Mouse (Mus musculus) brain, embryonic 18.5 days (tissue): ENCODE results near the gene Bloc1s1.

ENCODE experiments used
- DNase-seq: peaks from one replicate; pipeline ENCODE4 v3.0.0-alpha.2; 2012; ENCODE audit warnings: low read depth, low spot score

The Bloc1s1 gene

DNA sequence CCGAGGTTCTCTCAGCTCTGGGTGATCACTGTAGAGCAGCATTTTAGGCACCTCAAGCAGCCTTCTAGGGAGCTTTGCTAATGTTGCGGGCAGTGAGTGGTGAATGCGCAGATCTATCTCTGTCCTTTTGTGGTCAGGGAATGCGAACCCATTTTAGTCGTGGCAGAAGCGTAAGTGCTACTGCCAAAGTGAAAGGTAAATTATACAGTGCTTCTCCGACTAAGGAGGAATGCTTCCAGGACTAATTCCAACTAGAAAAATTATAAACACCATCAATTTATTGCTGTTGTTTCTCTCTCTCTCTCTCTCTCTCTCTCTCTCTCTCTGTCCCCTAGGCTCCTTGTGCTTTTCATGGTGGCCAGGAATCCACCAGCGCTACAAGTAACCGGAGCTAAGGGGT lies at the start of gene Bloc1s1:
Bloc1s1 (minus strand) TSS at position 101 of the 400 bp plus-strand sequence.
- no peak for DNase-seq

DNA sequence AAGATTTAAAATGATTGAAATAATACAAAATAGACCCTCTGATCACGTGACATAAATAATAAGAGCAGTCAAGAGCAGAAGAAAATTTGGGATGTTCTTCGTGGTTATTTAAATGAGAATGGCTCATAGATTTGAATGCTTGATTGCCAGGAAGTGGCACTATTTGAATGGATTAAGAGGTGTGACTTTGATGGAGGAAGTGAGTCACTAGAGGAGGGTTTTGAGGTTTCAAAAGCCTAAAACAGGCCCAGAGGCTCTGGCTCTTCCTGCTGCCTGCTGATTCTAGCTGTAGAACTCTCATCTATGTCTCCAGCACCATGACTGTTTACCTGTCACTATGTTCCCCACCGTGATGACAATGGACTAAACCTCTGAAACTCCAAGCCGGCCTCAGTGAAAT lies 49.0 kb upstream of the Bloc1s1 start:
- no peak for DNase-seq

DNA sequence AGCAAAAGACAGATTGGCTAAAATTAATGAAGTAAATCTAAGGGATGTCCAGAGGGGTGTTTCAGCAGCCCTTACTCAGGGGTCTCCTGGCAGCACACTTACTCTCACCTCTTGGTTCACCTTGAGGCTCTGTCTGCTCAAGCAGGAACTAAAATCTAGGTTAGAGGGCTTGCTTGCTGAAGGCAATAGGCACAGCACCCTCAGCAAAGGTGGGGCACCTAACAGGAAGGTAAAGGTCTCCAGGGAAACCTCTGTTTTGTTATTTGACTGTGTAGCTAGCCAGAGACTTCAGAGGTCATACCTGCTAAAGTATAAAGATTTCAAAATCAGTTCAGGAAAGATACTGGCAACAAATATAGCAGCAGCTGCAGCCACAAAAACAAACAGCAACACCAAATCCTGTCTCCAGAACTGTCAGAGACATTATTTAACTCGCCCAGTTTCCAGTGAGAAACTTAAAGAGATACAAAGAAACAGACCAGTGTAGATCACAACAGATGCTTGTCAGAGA lies 47.0 kb upstream of the Bloc1s1 start:
- no peak for DNase-seq

DNA sequence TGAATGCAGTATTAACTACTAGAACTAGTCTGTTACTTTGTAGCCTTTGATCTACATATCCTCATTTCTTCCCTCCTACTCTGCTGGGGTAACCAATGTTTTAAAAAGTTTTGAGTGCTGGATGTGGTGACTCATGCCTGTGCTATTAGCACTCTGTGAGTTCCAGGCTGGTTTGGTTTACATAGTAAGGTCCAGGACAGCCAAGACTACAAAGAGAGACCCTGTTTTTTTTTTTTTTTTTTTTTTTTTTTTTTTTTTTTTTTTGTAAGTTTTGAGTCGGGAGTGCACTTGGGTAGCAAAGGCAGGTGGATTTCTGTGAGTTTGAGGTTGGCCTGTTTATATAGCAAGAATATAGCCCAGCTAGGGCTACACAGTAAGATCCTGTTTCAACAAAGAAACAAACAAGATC lies 44.5 kb upstream of the Bloc1s1 start:
- DNase-seq, result no peak

DNA sequence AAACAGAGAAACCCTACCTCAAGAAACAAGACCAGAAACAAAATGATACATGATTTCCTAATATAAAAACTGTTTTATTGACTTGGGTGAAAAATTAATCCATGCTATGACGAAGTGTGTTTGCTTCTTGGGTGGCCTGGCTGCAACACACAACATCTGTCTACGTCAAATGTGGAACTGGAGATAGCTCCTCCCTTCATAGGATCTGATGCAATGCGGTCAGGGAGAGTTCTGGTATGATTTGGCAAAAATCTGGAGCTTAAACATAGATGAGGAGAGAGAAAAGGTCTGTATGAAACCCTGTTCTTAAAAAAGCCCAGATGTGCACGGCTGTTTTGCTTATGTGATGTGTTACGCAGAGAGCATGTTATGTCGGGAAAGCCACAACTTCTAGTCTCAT lies 42.0 kb upstream of the Bloc1s1 start:
- DNase-seq, result no peak

DNA sequence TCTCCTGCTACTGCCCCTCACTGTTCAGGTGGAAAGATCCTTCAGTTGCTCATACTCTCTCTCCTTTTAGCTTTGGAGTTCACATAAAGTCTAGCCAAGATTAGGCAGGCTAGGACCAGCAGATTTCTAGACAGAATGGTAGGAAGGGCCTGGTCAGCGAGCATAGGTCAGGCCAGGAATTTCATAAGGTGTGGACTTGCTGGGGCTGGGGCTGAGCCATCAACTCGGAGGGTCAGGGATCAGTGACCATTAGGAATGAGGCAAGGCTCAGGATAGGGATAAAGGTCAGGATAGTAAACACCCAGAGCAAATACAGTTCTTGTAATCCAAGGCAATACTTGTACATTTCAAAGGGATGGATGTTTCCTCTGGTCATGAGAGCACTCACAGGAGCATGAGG lies 41.1 kb upstream of the Bloc1s1 start:
- no peak for DNase-seq

DNA sequence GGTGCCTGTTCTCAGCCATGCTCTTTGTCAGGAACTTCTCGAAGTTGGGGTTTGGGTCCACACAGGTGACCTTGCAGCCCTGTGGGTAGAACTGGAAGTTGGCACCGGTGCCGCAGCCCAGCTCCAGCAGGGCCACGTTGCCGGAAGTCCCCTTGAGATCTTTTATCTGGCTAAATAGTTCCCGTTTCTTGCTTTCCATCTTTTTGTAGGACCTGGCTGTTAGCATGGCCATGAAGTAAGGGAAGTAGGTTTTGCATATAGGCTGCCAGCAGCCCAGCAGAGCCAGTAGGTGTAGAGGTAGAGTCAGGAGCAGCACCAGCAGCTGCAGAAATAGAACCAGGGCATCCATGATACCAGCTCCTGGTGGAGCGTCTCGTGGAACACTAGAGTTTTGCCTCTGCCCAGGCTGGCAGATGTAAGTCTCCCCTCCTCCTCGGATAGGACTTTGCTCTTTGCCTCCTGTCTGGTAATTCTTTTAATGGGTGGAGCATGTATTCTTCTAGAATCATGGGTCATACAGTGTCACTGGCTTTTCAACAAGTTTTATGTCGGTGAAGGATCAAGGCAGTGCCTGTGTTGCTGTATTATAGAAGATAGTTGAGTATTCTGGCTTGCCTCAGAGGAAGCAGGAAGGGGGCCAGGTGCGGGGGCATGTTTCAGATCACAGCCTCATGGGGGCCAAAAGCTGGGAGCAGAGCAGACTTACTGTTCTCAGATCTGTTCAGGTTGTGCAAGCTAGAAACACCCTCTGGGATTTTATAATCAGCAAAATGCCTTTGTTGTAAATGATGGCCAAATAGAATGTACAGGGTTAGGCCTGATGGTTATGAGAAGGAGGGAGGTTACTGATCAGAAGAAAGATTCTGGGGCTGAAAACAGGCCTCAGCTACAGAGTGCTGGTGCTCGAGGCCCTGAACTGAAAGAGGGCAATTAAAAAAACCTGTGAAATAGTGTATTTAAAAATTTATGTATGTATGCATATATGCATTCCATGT lies 37.1 kb upstream of the Bloc1s1 start, which contains the start of gene Mettl7b:
Mettl7b (minus strand) TSS at position 399 of the 995 bp plus-strand sequence.
- no peak for DNase-seq

DNA sequence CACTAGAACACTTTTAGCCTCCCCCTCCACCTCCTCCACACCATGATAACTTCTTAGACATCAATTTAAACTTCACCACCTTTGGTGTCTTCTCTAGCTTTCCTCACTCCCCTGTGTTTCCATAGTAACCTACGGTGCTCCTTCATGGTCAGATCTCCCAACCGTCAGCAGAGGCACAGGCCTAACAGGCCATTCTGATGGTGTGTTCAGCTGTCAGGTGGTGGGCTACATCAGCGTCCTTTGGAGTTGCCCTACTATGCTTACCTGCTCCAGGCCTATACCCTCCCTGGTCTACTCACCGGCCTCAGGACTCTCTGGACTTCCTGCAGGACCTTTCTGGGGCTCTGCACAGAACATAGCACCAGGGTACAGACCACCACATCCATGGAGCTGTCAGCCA lies 36.3 kb upstream of the Bloc1s1 start:
- no peak for DNase-seq

DNA sequence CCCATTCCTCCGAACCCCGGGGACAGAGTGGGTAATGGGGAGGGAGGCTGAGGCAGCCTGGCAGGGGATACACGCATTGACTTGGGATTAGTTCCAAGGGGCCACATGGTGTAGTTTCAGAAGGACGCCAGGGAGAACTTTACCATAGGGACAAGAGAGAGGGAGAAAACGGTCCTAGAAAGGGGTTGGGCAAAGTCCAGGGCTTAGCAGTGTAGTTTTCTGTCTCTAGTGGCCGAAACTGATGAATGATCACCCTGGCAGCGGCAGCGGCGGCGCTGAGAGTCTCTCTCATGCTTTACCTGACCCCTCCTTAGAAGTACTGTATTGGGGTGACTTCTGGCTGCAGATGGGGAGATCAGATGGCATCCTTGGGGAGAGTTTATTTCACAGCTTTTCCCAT lies 34.5 kb upstream of the Bloc1s1 start:
- no peak for DNase-seq

DNA sequence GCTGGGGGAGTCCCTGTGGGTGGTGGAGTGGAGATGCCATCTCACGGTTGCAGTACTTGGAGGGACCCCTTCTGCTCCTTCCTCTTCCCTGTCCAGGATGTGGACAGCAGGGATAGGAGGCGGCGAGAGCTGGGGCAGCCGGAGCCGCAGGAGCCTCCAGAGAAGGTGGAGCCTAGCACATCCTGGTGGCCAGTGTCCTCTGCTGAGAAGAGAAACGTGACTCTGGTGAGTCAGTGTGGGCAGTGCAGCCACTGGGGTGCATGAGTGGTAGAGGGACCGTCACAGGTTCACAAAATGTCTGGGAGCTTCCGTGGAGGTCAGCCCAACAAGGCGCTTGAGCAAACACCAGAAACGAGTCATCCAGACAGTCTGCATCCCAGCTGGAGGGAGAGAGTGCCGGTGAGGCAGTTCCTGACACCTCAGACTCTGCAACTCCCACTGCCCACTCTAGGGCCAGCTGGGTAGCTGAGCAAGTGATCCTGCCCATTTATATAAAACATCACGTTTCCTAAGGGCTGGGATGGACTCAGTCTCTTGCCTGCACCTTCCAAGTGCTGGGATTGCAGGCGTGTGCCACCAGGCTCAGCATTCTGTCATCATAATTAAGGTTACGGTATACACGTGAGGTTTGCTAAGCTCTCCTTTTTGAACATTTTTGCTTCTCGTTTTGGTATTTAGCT lies 26.5 kb upstream of the Bloc1s1 start:
- no peak for DNase-seq

DNA sequence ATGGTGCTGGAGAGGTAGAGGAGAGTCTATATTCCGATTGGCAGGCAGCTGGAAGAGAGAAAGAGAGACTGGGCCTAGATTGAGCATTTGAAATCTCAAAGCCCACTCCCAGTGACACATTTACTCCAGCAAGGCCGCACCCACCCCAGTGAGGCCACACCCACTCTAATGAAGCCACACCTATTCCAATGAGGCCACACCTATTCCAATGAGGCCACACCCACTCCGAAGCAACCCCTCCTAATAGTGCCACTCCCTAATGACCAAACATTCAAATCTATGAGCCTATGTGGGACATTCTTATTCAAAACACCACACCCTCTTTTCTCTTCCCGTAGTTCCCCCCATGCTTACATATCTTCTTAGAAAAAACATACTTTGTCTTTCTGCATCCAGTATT lies 23.7 kb upstream of the Bloc1s1 start:
- no peak for DNase-seq

DNA sequence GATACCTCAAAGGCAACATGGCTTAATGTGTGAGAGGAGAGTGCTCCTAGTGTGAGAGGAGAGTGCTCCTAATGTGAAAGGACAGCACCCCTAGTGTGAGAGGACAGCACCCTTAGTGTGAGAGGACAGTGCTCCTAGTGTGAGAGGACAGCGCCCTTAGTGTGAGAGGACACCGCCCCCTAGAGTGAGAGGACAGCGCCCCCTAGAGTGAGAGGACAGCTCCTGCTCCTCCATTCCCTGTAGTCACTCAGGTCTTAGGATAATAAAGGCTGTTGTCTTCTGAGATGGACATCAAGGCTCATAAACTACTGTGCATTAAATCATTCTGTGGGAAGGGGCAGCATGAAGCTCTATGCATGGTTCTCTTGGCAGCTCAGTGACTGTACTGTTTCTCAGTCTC lies 21.8 kb upstream of the Bloc1s1 start:
- no peak for DNase-seq

DNA sequence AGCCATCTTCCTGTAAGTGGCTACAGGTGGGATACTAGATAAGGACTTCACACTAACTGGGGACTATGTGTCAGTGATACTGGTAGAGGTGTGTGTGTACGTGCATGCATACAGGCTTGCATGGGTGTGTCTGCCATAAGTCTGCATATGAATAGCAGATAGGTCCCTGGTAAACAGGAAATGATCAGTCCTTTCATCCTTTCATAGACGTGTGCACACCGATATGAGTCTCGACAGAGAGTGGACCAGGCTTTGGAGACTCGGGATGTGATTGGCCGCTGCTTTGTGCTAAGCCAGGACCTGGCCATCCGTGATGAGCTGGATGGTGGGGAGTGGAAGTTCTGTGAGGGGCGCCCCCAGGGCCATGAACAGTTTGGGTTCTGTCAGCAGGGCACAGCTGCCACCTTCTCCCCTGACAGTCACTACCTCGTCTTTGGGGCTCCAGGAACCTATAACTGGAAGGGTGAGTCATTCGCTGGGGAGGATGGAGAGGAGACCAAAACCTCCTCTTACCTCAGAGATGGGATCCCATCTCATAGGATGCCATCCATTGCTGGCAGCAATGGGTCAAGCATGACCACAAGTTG lies 16.7 kb upstream of the Bloc1s1 start:
- no peak for DNase-seq

DNA sequence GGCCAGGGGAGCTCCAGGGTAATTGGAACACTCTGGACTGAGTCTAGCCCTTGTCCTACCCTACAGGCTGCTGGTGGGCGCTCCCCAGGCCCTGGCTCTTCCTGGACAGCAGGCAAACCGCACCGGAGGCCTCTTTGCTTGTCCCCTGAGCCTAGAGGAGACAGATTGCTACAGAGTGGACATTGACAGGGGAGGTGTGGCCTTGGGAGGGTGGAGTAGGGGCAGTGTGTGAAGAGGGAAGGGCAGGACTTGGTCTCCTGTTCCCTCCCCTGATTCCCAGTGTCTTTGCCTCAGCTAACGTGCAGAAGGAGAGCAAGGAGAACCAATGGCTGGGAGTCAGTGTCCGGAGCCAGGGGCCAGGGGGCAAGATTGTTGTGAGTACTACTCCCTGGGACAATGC lies 15.1 kb upstream of the Bloc1s1 start:
- DNase-seq, result no peak

DNA sequence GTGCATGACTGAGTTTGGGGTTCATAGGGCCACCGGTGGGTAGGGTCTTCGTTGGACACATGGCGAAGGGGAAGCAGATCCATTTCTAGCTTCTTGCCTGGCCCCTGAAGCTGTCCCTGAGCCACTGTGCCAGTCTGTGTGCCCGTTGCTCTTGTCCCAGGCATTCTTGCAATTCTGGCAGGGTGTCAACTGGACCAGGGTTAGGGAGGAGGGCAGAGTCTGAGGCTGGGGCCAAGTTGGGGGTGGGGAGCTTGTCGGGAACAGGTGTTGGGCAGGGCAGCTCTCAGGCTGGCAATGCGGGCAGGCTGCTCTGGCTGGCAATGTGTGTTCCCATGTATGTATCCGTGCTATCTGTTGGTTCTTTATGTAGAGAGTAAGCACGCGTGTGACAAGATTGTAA lies 14.6 kb upstream of the Bloc1s1 start:
- DNase-seq, result no peak

DNA sequence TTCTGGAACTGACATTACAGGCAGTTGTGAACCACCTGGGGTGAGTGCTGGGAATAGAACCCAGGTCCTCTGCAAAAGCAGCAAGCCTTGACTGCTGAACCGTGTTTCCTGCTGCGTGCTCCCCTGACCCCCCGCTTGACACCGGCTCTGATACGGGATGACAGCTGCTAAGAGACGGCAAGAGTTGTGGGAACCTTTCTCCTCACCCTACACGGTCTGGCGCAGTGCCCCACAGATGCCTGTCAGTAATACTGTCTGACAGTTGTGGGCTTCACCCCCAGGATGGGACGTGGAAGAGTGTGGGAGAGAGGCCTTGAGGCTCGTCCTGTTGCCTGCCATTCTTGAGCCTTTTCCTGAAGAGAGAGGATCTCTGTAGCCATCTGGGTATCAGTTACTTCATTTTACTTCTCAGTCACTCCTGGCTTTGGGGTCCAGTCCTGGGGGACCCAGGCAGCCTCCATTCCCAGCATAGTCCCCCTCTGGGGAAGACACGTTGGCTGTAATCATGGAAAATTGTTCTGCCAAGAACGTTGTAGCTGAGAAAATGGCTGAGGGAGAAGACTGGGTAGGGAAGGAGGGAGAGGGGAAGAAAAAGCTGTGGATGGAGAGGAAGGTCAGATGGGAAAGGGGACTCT lies 14.0 kb upstream of the Bloc1s1 start:
- DNase-seq, result no peak

DNA sequence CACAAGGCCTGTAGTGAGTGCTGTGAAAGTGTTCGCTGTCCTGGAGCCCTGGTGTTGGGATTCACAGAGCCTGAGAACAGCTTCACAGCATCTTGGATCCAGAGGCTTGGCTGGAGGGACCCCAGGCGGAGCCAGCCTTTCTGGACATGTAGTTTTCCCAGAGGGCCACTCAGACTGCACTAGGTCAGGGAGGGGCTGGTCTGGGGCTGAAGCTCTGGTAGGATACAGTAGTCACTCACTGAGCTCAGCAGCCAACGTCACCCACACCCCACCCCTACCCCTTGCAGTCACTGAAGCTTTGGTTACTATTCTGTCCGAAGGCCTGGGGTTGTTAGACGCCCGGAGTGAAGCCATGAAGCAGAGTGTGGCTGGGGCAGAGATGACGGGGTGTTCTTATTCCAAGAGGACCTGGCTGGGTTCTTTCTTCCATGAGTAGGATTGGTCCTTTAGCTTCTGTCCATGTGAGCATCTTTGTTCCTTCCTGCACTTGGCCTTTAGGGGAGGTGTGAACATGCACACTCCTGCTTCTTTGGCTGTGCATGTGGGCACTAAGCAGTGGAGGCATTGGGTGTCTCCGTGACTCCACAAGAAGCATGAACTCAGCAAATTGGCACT lies 12.1 kb upstream of the Bloc1s1 start:
- no peak for DNase-seq

DNA sequence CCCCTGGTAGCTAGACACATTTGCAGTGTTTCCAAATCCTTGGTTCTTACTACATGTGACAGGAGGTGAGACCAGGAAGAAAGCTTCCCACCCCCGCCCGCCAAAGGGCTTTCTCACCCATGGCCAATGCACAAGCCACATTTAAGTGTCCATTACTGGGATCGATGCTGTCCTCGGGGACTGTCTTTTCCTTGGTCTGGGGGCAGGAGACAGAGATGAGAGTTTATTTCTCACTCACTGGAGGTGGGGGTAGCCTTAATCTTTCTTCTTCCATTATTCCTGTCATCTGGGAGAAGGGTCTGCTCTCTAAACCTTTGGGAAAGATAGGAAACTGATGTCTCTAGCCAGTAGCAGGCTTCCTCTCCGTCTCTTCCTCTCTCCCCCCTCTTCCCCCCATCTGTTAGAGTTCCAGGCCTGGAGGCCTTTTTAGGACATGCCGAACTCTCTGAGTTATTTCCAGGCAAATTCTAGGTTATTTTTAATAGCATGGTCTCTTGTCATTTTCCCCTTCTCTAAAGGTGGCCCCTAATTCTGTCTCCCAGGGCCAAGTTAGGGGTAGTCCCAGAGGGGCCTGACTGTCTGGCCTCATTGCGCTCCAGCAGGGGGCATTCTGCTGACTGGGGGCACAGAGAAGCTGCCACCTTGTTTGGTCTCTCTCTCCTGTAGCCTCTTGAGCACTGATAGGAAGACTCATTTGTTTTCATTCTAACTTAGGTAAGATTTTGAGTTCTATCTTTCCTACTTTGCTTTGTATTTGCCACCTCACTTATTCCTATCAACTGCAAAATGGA lies 11.4 kb upstream of the Bloc1s1 start:
- no peak for DNase-seq

DNA sequence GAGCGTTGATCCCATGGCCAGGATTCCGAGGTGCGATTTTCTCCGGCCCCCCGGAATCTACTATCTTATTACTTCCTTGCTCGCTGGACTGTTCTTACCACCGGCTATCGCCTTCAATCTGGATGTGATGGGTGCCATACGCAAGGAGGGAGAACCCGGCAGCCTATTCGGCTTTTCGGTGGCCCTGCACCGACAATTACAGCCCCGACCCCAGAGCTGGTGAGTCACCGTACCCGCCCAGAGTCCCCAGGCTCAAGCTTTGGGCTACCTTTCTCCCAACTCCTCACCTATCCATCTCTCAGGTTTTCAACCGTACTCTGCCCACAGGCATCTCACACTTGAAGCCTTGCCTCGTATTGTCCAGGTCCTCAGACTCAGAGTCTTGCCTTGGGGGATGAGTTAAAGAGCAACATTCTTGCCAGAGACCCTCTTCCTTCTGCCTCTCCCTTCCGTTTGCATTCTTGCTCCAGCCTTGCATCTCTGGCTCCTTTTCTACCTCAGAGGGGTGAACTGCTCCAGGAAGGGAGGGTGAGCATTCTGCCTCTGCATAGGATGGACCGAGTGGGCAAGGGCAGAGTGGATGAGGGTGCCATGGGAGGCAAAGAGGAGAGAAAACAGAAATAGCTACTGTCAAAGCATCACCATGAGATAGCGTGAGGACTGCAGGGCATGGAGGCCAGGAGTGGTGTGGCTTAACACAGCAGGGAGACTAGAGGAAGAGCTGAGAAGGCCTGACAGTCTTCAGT lies 10.3 kb upstream of the Bloc1s1 start:
- no peak for DNase-seq

DNA sequence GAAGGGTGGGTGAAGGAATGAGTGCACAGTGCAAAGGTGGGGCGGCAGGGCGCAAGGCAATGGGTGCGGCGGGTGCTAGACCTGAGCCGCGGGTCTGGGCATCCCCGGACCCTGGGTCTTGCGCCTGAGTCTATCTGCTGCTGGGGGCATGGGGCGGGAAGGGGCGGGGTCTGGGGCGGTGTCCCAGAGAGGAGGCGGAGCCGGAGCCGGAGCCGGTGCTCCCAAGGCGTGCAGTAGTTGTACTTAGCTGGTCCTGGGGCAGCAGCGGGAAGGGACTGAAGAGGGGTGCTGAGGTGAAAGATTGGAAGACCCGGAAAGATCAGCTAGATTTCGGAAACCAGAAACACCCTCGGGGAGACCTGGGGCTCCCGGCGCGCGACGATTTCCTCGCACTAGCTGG lies 9.7 kb upstream of the Bloc1s1 start, which contains the start of gene Itga7:
Itga7 (plus strand) TSS at position 245 of the 400 bp plus-strand sequence.
- no peak for DNase-seq
